Mouse (Mus musculus) spleen, postnatal 4 days (tissue): ENCODE results near the gene Timmdc1.

Experiments used
- DNase-seq, 2 experiments: peaks; one replicate each; pipeline ENCODE4 v3.0.0; 2022; ENCODE audit warnings: low spot score in 2 of 2

Timmdc1 gene

GRCm38 (mm10) chr16:38463305-38463704 is 59.2 kb downstream of the Timmdc1 start:
- no peak for DNase-seq

- no peak for DNase-seq
Observed at GRCm38 (mm10) chr16:38462161-38462560, 60.3 kb downstream of the Timmdc1 start.

GRCm38 (mm10) chr16:38461749-38462148 is 60.7 kb downstream of the Timmdc1 start:
- DNase-seq, result no peak

GRCm38 (mm10) chr16:38459990-38460389 is 62.5 kb downstream of the Timmdc1 start:
- DNase-seq, result no peak

- DNase-seq, result no peak
Observed at GRCm38 (mm10) chr16:38458600-38459280, 63.7 kb downstream of the Timmdc1 start.

- DNase-seq, result no peak
Observed at GRCm38 (mm10) chr16:38456812-38457567, 65.5 kb downstream of the Timmdc1 start.

DNA sequence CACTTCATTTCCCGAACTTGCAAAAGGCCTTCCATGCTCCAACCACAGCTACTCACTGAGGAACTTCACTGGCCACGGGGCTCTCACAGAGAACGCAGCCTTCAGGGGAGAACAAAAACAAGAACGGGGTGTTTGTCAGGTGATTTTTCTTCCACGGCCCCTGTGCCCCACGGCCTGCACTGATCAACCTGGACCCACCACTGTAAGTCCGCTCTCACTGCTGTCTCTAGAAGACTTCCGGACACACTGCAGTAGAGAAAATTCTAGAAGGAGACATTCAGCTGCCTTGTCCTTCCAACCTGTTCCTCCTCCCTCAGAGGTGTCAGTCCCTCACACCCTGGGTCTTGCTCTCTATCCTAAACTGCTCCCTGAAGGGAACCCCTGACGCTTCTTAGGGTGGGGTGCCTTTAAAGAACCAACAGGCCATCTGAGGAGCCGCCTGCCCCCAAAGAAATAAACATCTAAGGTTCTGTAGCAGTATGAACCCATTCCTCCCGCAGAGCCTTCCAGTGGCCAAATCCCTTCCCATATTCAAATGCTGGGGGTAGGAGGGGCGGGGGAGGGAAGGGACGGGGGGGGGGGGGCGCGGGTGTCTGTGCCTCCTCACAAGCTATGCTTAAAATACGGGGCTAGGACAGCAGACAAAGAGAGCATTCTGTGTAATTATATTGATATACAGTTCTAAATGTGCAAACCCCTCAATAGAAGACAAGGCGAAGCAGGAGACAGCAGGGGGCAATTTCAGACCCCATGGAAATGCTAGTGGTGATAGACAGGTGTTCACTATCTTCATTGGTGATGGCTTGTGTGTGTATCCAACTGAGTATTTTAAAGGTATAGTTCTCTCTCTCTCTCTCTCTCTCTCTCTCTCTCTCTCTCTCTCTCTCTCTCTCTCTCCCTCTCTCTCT is 66.7 kb downstream of the Timmdc1 start, which contains the start of gene Cd80:
TSS of gene Cd80 (plus strand) at position 51 of the 908 bp plus-strand sequence.
- DNase-seq, result no peak

GRCm38 (mm10) chr16:38454533-38455254 is 67.8 kb downstream of the Timmdc1 start:
- DNase-seq, result no peak

GRCm38 (mm10) chr16:38453952-38454351 is 68.5 kb downstream of the Timmdc1 start:
- DNase-seq, result no peak

DNA sequence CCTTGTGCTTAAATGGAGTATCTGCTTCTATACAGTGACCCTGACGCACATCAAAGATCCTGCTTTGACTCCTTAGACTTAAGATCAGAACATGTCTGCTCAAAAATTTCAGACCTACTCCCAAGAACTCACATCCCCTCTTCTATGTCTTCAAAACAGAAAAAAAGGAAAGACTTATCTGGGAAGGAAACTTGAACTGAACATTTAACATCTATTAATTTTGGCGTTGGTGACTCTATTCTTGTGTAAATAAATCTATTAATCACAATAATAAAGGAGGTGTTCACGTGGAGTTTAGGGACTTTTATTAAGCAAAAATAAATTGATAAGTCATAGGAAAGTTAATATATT is 69.3 kb downstream of the Timmdc1 start:
- no peak for DNase-seq

DNA sequence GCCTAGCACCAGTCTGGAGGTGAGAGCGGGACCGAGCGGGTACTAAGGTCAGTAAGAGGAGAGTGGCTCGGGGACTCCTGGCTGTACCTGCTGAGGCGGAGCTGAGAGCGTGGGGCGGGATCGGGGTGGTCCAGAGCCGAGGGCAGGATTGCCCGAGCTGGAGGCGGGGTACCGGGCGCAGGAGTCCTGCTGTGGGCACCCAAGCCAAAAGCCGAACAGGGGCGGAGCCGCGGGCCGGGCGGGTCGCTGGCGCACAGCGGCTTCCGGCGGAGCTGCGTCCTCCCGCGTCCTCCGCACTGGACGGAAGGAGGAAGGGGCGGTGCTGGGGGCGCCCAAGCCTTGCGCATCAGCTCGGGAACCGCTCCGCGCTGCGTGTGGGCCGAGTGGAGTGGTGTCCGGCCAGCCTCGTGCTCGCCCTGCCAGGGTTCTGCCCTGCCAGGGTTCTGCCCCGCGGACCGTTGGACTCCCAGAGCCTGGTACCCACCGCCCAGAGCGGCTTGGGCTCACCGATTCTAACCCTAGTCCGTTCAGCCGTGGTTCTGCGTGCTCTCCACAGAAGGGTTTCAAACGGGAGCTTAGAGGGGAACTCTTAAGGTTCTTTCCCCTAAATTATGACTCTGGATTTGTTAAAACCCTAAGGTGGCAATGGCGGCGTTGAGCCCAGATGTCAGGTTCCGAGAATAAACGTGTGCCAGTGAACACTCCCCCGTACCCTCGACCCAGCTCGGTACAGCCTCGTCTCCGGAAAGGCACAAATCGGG is 69.8 kb downstream of the Timmdc1 start, which contains the start of gene Adprh:
TSS of gene Adprh (minus strand) at position 262 of the 761 bp plus-strand sequence.
- DNase-seq, result peak; percentile 89 to 94

GRCm38 (mm10) chr16:38451421-38452205 is 70.8 kb downstream of the Timmdc1 start:
- no peak for DNase-seq

- no peak for DNase-seq
Observed at GRCm38 (mm10) chr16:38450707-38451106, 71.8 kb downstream of the Timmdc1 start.

DNA sequence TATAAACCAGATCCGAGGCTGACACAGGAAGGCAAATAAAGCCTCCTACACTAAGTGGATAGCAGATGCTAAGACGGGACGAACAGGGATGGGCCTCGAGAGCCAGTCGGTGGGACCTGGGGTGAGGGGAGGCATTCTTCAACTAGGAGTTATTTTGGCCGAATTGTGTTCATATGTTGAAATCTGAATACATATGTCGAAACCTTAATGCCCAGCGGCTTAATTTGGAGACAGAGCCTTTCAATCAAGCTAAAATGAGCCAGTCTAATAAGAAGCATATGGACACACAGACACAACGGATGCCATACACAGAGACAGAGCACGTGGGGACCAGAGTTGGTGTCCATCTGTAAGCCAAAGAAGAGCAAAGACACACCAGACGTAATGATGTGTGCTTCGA is 74.0 kb downstream of the Timmdc1 start:
- DNase-seq, result no peak
